Mouse (Mus musculus) urinary bladder, postnatal 10 days (tissue): ENCODE results near the gene Myo9b.

ENCODE experiments used
- DNase-seq: peaks from one replicate; pipeline ENCODE4 v3.0.0; 2022; ENCODE audit warnings: low spot score

The Myo9b gene

GRCm38 (mm10) chr8:71367529-71368176 is 95.1 kb downstream of the Myo9b start:
- DNase-seq = no peak

DNA sequence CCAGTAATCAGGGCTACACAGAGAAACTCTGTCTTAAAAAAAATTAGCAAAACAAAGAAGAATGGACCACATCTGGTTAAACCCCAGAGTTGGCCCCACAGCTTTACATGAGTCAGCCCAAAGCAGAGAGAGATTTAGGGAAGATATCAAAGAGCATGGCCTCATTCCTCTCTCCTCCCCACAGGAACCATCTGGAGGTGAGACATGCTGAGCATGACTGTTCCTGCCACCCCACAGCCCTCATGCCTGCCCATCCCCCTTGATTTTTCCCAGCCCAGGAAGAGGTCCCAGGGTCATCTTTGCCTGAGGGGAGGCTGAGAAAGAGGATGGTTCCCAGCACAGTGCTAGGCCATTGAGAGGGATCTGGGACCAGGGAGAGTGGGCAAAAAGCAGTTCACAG is 95.9 kb downstream of the Myo9b start:
- DNase-seq = no peak

- no peak for DNase-seq
Measured at GRCm38 (mm10) chr8:71369040-71369718, 96.7 kb downstream of the Myo9b start.

DNA sequence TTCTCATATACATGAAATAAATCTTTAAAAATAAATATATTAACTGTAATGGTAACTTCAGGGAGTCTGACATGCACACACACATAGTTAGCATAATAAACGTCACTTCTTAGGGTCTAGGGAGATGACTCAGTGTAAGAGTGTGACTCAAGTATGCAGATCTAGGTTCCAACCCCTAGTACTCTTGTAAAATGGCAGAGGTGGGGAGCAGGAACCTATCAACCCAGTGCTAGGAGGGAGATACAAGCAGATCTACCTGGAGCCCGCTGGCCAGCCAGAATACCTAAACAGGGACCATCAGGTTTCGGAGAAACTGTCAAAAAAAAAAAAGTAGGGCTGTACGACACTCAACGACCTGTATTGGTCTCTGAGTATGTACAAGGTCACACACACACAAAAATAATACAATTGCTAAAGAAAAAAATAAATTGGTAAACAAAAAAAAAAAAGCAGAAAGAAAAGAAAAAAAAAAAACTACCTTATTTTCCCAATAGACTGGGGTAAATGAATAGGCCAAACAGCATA is 98.3 kb downstream of the Myo9b start:
- DNase-seq = no peak

- DNase-seq = peak; percentile 84
Measured at GRCm38 (mm10) chr8:71371236-71371848, 98.8 kb downstream of the Myo9b start, which contains the start of gene Ocel1. Ocel1 (plus strand) TSS chr8:71371298.

DNA sequence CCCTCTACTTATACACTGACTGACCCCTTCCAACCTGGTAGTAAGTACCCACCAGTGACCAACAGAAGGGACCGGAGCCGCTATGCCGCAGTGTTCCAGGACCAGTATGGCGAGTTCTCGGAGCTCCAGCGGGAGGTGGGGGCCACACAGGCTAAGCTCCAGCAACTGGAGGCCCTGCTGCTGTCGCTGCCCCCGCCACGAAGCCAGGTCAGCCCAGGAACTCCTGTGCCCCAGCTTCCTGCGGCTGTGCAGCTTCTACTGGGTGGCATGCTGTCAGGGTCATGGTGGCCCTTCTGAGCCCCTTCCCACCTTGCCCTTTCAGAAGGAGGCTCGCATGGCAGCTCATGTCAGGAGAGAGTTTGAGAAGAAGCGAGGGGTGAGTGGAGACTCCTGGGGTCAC is 99.9 kb downstream of the Myo9b start:
- no peak for DNase-seq

- no peak for DNase-seq
Measured at GRCm38 (mm10) chr8:71373000-71373399, 100.5 kb downstream of the Myo9b start.

DNA sequence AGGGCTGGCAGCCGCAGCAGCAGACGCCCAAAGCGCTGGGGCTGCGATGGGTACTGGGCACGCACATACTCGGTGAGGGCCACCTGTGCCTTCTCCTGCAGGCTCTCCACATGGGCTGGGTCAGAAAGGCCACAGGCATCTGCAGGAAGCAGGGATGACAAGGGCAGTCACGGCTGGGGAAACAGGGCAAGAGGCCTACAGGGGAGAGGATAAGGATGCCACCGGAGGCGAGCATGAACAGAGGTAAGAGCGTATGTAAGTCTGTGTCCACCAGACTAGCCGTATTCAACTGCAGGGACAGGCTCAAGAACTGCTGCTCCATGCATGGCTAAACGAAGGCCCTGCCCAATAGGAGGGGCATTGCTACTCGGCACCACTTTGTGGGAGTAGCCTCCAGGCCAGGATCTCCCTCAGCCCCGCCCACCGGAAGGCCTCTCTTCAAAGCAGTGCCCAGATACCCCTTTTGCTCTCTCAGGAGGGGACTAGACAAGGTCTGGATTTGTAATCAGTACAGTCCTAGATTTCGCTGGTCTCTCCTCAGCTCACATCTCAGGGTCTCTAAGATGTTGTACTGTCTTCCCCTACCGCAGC is 102.2 kb downstream of the Myo9b start:
- no peak for DNase-seq

DNA sequence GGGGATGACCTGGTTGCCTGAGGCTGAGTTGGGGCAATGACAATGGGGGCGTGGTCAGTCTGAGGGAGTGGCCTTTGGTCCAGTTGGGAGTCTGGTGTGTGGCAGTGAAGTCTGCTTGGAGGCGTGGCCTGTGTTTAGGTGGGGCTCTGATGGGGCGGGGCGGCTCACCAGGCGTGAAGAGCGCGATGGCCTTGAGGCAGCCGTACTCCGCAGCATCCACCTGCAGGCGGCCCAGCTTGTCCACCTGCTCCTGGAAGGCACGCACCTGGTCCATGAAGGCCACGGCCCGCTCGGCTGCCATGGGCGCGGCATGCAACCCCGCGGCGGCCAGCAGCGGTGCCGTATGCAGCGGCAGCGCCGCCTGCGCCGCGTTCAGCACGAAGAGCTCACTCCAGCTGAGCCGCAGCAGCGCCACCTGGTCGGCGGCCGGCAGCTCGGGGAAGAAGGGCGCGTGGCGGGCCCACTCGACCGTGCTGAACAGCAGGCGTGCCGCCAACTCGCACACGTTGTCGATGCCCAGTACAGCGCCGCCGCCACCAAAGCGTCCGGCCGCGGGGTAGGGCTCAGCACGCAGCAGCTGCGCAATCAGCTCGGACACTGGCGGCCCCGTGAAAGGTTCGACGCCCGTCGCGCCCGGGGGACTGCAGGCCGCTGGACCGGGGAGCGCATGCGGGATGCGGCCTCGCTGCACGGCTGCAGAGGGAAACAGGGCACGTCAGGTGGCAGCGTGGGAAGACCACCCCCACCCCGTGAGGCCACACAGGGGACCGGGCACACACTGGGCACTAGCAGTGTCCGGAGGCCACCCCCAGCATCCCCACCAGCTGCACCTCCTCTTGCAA is 103.3 kb downstream of the Myo9b start:
- no peak for DNase-seq

DNA sequence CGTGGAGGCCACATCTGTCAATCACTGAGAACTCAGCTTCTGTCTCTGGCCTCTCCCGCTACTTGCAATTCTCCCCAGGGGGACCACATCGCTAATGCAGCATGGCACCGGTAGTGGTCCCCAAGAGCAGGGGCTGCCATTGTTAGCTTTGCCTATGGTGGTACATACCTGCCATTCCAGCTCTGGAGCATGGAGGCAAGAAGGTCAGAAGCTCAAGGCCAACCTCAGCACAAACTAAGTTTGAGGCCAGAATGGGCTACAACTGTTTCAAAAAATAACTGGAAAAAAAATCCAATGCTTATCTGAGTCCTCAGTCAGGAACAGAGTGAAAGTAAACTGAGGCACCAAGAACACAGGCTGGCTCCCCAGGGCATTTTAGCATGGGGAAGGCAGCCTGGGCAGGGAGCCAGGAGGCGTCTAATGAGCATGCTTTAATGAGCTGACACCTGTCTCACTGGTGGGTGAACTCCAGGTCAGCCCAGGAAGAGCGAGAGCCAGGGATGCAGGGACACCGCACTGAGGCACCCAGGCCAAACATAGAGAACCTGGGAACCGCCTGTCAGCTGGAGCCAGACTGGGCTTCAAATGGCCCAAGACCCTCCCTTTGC is 104.0 kb downstream of the Myo9b start:
- no peak for DNase-seq

DNA sequence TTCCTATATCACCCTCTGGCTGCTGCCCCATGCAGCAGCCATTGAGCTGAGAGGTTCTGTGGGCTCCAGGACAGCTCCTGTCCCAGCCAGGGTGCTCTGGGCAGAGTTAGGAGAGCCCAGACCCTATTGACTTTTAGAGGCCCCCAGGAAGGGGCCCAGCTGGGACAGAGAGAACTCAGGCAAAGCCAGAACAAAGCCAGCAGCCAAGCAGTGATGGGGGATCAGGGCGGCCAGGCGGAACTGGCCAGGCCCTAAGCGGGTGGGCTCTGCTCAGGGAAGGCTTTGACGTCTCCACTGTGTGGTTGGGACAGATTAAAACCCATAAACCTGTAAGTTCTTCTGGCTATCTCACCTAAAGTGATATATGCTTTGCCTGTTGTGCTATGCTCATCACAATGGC is 106.5 kb downstream of the Myo9b start:
- DNase-seq = no peak

DNA sequence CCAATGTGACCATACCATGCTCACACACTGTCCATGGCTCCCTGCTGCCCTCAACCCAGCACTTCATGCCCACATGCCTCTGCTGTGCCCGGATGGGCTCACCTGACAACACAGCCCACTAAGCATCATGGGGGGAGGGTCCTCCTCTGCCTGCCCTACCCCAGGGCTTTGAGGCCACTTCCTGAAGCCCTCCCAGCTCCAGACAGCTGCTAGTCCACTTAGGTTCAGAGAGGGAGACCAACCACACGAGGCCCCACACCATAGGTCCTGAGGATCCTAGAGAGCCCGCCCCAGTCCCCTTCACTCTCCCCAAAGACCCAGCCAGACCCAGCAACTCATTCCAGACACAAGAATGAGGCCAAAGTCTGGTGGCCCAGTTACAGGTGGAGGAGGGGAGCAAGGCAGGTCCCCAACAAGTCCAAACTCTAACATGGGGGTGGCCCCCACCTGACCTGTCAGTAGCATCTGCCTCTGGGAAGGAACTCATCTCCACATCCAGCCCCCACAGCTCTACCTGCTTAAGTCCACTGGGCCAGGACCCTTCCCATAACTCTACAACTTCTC is 107.1 kb downstream of the Myo9b start:
- no peak for DNase-seq

GRCm38 (mm10) chr8:71380178-71381171 is 108.0 kb downstream of the Myo9b start:
- DNase-seq = no peak

DNA sequence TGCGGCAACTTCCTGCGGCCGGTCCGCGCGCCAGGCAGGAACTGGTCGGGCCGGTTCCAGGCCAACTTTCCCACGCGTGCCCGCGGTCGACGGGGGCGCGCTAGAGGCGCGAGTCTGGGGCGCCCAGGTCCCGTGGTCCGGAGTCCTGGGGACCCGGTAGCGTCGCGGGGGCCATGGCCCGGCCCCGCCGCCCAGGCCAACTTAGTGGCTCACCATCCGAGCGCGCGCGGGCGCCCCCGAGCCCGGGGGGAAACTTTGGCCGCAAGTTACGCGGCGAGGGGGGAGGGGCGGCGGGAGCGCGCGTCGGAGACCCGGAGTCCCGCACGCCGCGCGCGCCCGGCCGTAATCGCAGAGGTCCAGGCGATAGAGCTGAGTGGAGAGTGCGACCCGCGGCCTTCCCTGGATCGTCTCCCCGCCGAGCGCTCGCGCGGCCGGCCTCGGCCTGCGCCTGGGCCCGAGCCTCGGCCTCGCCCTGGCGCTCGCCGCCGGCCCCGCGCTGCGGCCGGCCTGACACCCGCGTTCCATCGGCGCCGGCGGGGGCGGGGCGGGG is 109.0 kb downstream of the Myo9b start, which contains the start of gene Nr2f6:
TSS of gene Nr2f6 (minus strand) at position 540 of the 550 bp plus-strand sequence.
- DNase-seq = no peak

- DNase-seq = no peak
Measured at GRCm38 (mm10) chr8:71381971-71382961, 109.8 kb downstream of the Myo9b start.

DNA sequence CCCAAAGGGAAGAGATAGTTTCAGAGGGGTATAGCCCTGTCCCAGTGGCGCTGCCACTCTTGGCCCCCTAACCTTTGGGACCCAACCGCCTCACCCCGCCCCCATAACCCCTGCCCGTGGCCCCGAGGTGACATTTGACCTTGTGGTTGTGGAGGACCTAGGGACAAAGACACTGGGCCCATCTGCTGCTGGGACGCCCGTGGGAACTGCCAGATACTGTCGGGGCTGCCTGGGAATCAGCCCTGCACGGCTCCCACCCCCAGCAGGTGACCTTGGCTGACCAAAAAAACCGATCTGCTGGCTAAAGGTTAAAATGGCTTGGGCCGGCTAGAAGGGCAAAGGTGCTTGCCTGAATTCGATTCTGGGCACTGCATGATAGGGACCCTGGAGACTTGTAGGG is 110.9 kb downstream of the Myo9b start:
- DNase-seq = no peak

DNA sequence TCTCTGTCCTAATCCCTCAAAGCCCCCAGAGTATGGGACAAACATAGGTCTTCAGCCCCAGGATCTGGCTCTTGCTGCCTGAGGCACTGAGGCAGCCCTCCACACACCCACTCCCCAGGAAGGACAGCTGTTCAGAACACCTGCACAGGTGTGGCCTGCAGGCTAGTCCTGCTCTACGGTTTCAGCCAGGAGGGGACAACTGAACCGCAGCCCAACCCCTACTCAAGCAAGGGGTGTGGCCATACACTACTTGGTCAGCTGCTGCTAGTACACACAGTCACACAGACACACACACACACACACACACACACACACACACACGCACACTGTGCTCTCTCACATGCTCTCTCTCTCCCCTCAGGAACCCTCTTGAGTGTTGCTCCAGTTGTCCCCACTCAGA is 111.3 kb downstream of the Myo9b start:
- no peak for DNase-seq

- DNase-seq = no peak
Measured at GRCm38 (mm10) chr8:71385212-71385835, 112.8 kb downstream of the Myo9b start.
